Mouse (Mus musculus) small intestine, adult 2 months (tissue): ENCODE data around the gene 1700028P14Rik. TPM values are rescaled to one million over a fixed set of nuclear protein-coding genes. Genes with fewer than 3 reads are reported as not detected.

ENCODE experiments used
- H3K27ac ChIP-seq: fragments of 200-500 bp; 2 replicates; pipeline ENCODE4 v1.5.1; 2012; ENCODE audit warnings: low read depth, low read length, control low read depth, inconsistent platforms; ENCODE audit not compliant: insufficient read depth
- H3K27me3 ChIP-seq: fragments of 200-500 bp; 2 replicates; pipeline ENCODE4 v1.6.1; 2012; ENCODE audit warnings: mild to moderate bottlenecking, moderate library complexity, low read length, inconsistent platforms; ENCODE audit not compliant: control insufficient read depth, insufficient read depth
- H3K36me3 ChIP-seq: fragments of 200-500 bp; 2 replicates; pipeline ENCODE4 v1.6.1; 2012; ENCODE audit warnings: mild to moderate bottlenecking, low read length, control low read depth, inconsistent platforms; ENCODE audit not compliant: control insufficient read depth, insufficient read depth
- H3K4me1 ChIP-seq: fragments of 200-500 bp; 2 replicates; pipeline ENCODE4 v1.6.1; 2012; ENCODE audit warnings: low read length, inconsistent platforms, mixed read lengths; ENCODE audit not compliant: control insufficient read depth, insufficient read depth, insufficient read length
- H3K4me3 ChIP-seq: fragments of 200-500 bp; 2 replicates; pipeline ENCODE4 v1.5.1; 2012; ENCODE audit warnings: low read depth, mild to moderate bottlenecking, control low read depth, inconsistent platforms, low read length, moderate library complexity
- CTCF ChIP-seq: fragments of 200-500 bp; IDR thresholded peaks from 2 replicates; pipeline ENCODE4 v1.5.1; 2012; ENCODE audit warnings: low read depth, mild to moderate bottlenecking, control low read depth, inconsistent platforms, low read length, moderate library complexity, mixed read lengths; ENCODE audit not compliant: insufficient replicate concordance, insufficient read length; ENCODE audit errors: extremely low read depth
- POLR2A ChIP-seq: fragments of 200-500 bp; IDR thresholded peaks from 2 replicates; pipeline ENCODE4 v1.6.1; 2012; ENCODE audit warnings: low read depth, mild to moderate bottlenecking, control low read depth, inconsistent platforms, low read length, moderate library complexity
- WGBS: fragments of 180-500 bp; shearing (Covaris S2); methylation state at CpG from one replicate; pipeline ENCODE4 v1.1.7; 2018; 5-methylcytosine and 5-hydroxymethylcytosine counted together
- polyA plus RNA-seq: library from polyadenylated mRNA; depleted of rRNA; stranded (reverse); fragments of >200 nt; gene quantifications from 2 replicates; pipeline ENCODE4 v1.2.3, GENCODE M21; 2012

1700028P14Rik gene
- polyA plus RNA-seq, 1 experiment = not detected

DNA sequence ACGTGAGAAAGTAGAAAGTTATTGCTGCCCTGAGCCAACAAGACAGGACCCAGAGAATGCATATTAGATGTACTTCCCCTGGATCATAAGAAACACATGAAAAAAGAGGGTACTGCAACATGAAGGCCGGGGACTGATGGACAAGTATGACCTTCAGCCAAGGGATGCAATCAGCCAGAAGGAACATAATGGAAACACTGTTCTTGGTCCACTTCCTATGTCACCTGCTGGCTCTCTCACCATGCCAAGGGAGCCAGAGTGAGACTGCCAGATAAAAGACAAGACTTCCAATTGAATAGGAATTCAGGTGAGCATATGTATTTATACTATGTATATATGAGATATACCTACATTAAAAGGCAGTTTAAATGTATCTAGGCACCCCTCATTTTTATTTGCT is 99.2 kb downstream of the 1700028P14Rik start:
- no peaks in the 10 kb centered on the region for H3K36me3 ChIP-seq
- TF ChIP-seq CTCF (no peak), POLR2A (no peak)
- H3K27me3 ChIP-seq = no peaks in the 10 kb centered on the region
- no peaks in the 10 kb centered on the region for H3K4me1 ChIP-seq
- WGBS = 54% methylated on average over 2 of the region's 2 CpGs
- no peak overlapping the region for H3K4me3 ChIP-seq
- H3K27ac ChIP-seq = no peak overlapping the region

DNA sequence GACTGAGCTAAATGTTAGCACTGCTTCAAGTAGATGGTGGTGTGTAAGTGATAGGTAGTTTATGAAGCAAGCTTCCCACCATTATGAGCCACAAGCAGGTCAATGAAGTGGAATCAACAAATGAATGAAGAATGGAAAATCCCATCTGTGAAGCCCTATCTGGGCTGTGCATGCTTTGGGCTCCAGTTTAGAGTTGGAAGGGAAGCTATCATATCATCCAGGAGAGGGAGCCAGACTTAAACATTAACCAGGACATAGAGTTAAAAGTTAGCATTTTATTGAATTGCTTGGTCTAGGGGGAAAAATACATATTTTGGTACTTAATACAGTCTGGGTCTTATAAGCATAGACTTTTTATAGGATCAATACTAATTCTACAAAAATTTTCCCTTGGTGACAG is 107.0 kb downstream of the 1700028P14Rik start:
- TF ChIP-seq CTCF (no peak), POLR2A (no peak)

DNA sequence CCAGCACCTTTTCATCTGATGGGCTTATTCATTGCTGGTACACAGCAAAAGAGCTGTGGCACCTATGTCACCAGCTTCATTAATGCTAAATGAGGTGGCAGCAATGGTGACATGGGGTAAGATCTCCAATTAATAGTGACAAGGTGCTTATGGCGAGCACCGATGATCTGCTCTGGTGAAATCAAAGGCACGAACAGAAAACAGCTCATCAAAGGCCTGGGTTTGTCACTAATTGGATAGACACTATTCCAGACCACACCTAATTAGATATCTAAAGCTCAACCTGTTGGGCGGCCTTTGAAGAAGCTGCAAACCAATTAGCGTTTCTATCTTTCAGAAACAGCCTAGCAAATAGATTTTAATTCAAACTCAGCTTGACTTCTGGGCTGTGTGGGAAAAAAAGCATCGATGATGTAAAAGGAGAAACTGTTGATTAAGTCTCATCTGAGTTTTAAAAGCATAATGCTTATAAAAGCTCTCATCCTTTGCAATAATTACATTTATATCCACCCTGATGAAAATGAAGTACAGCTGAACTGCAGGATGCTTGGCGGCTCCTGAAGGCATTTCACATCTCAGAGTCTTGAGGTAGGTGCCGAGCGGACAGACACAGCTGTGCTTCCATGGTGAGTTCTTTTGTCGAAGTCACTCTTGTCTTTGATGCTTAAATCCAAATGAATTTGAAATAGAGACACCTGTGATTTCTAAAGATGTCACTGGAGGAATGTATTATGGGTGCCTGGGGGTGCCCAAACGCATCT is 109.2 kb downstream of the 1700028P14Rik start:
- 77% methylated on average over 11 of the region's 11 CpGs for WGBS
- no peaks in the 10 kb centered on the region for H3K4me1 ChIP-seq
- H3K36me3 ChIP-seq = no peaks in the 10 kb centered on the region
- no peaks in the 10 kb centered on the region for H3K27me3 ChIP-seq
- H3K4me3 ChIP-seq = no peak overlapping the region
- TF ChIP-seq CTCF (no peak), POLR2A (no peak)
- no peak overlapping the region for H3K27ac ChIP-seq

More for the DNA sequence above, 107.0 kb downstream of the 1700028P14Rik start:
- Histone ChIP-seq H3K4me1 (no peaks in the 10 kb centered on the region), H3K4me3 (no peak overlapping the region), H3K27me3 (no peaks in the 10 kb centered on the region), H3K27ac (no peak overlapping the region), H3K36me3 (no peaks in the 10 kb centered on the region)

DNA sequence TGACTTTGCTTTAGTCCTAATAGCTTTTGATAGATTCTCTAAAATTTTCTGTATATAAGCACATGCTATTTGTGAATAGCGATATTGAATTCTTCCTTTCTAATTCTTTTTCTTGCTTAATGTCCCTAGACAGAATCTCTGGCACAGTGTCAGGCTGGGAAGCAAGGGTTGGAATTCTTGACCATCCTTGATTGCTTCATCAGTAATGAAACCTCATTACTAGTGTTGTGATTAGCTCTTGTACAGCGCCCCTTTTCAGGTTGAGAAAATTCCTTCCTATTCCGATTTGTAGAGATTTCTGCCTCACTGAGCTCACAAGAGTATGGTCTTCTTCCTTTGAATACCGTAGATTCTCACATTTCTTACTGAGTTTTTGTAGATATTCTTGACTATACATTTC is 109.9 kb downstream of the 1700028P14Rik start:
- TF ChIP-seq CTCF = no peak
- TF ChIP-seq POLR2A = no peak
- Histone ChIP-seq H3K4me3 (no peak overlapping the region), H3K27ac (no peak overlapping the region), H3K4me1 (no peaks in the 10 kb centered on the region), H3K36me3 (no peaks in the 10 kb centered on the region), H3K27me3 (no peaks in the 10 kb centered on the region)
- WGBS = 90% methylated on average over 4 of the region's 4 CpGs

DNA sequence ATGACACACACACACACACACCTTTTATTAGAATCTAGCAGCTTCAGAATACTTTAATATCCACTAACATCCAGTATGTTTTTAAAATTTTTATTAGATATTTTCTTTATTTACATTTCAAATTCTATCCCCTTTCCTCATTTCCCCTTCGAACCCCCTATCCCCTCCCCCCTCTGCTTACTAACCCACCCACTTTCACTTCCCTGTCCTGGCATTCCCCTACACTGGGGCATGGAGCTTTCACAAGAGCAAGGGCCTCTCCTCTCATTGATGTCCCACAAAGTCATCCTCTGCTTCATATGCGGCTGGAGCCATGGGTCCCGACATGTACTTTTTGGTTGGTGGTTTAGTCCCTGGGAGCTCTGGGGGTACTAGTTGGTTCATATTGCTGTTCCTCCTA is 116.9 kb downstream of the 1700028P14Rik start:
- no peak for TF ChIP-seq CTCF
- TF ChIP-seq POLR2A = no peak
- H3K4me1 ChIP-seq = no peaks in the 10 kb centered on the region
- H3K4me3 ChIP-seq = no peak overlapping the region
- no peak overlapping the region for H3K27ac ChIP-seq
- no peaks in the 10 kb centered on the region for H3K36me3 ChIP-seq
- 76% methylated on average over 3 of the region's 3 CpGs for WGBS
- no peaks in the 10 kb centered on the region; the same call in 1 of the 2 replicates for H3K27me3 ChIP-seq

DNA sequence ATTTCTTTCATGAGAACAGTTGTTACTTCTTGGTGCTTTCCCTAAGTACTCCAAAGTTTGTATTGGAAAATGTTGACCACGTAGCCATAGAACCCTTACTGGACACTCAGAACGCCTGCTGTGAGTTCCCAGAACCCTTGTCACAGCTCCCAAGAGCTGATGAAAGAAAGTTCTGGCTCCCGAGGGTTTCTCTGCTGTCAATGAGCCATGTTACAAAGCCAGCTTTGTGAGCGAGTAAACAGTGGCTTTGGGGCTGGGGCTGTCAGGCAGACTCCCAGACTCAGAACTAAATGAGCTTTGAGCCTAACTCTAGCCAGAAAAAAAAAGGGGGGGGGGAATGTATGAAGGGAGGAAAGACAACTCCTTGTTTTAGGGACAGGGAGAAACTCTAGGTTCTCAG is 120.7 kb downstream of the 1700028P14Rik start:
- no peaks in the 10 kb centered on the region for H3K36me3 ChIP-seq
- no peak for TF ChIP-seq CTCF
- no peak for TF ChIP-seq POLR2A
- no peaks in the 10 kb centered on the region; the same call in 1 of the 2 replicates for H3K27me3 ChIP-seq
- no peak overlapping the region for H3K4me3 ChIP-seq
- H3K4me1 ChIP-seq = no peaks in the 10 kb centered on the region
- no peak overlapping the region for H3K27ac ChIP-seq
- 34% methylated on average over 4 of the region's 4 CpGs for WGBS

DNA sequence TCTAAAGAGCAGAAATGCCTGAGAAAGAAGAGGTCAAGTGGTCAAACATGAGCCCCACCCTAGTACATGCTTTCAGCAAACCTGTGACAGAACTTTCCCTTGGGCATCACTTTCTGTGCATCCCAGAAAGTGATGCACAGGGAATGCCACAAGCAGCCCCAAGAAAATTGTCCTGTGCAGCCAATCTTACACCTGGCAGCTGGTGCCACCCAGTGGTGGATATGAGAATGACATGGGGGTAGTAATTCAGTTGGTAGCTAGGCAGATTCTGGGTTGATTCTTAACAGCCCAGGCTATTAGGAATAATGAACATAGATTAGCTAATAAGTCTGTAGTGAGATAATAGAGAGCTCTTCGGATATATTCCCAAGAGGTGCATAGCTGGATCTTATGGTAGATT is 128.9 kb downstream of the 1700028P14Rik start:
- Histone ChIP-seq H3K27me3 (no peaks in the 10 kb centered on the region), H3K36me3 (no peaks in the 10 kb centered on the region), H3K27ac (no peak overlapping the region), H3K4me3 (no peak overlapping the region), H3K4me1 (no peaks in the 10 kb centered on the region)
- TF ChIP-seq CTCF (peak; percentile 76; the same call in 1 of the 2 replicates), POLR2A (no peak)
- WGBS = 4% methylated on average over 1 of the region's 1 CpGs
